Mouse (Mus musculus): ENCODE data around the gene Manbal.

The Manbal gene

DNA sequence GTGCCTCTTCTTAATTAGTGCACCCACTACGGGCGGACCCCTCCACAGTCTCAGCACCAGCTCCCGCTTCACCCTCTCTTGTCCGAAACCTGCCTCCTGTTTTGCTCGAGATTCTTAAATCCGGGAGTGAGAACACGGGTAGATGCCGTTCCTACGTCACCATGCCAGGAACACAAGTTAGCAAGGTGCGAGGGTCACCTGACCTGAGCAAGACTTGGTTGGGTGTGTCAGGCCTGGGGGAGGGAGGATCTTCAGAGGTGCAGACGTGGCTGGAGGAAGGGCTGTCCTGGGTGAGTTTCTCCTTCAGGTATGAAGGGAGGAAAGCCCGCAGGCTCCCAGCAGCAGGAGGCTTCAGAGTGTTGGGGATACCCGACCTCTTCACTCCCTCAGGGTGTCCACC, 50.8 kb downstream of the Manbal start, which contains the start of gene Src:
Src (plus strand) TSS at position 239 of the 400 bp plus-strand sequence.
- DNase-seq: no peak

DNA sequence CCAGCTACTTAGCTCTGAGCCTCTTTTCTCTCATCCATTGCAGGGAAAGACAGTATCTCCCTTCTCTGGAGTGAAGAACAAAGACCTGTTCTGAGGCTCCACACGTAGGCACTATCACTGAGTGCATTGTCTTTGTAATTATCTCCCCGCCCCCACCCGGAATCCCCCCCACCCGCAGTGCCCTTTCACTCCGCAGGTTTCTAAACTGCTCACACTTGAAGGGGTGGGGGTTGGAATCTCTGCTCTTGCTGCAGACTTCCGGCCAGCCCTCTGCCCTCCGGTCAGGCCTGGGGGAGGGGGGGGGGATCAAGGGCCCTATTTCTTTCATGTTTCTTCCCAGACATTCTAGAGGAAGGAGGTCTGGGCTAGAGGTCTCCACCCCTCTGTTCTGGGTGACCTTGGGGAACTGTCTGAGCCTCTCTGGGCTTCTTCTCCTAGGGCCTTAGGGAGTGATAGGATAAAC, 51.2 kb downstream of the Manbal start:
- no peak for DNase-seq

DNA sequence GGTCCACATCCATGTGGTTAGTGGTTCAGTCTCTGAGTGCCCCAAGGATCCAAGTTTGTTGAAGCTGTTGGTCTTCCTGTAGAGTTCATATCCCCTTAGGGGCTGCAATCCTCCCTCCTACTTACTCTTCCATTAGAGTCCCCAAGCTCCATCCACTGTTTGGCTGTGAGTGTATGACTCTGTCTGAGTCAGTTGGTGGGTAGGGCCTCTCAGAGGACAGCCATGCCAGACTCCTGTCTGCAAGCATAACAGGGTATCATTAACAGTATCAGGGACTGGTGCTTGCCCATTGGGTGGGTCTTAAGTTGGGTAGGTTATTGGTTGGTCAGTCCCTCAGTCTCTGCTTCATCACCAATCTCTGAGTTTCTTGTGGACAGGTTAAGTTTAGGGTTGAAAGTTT, 52.1 kb downstream of the Manbal start:
- no peak for DNase-seq

DNA sequence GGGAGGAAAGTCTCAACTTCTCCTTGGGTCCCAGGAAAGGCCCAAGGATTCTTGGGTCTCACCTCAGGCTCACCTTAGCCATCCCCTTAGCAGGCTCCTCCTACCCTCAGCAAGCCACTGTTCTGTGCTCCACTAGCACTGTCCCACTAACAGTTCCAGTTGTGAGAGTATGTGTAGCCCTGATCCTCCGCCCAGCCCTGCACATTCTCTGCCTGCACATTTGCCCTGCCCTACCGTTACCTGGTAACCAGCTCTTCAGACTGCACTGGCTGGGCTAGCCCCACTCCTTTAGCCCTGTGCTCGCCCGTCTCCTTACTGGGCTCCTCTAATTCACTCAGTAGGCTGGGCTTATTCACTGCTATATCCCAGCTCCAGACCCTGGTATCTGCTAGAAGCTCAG, 53.0 kb downstream of the Manbal start:
- no peak for DNase-seq

DNA sequence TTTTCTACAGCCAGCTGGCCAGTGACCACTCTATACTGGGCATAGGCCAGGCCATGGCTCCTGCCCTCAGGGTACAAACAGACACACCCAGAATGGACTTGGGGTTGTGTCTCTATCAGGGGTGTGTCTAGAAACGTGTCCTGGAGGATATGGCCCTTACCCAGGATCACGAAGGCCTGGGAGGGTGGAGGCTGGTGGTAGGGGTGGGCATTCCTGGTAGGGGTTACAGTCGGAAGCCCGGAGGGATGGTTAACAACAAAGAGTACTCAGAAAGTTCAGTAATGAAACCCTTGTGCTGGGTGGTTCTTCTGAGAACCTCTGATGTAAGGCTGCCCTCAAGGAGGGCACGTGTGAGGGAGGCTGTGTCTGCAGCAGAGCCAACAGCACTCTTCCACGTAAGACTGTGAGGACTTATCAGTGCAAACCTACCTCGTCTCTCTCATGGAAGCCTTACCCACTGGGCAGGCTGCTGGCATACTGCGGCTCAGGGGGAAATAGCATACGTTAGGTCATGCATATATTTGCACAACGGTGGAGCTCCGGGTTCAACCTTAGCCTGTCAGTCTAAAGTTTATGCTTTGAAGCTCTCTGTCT, 54.8 kb downstream of the Manbal start:
- no peak for DNase-seq

DNA sequence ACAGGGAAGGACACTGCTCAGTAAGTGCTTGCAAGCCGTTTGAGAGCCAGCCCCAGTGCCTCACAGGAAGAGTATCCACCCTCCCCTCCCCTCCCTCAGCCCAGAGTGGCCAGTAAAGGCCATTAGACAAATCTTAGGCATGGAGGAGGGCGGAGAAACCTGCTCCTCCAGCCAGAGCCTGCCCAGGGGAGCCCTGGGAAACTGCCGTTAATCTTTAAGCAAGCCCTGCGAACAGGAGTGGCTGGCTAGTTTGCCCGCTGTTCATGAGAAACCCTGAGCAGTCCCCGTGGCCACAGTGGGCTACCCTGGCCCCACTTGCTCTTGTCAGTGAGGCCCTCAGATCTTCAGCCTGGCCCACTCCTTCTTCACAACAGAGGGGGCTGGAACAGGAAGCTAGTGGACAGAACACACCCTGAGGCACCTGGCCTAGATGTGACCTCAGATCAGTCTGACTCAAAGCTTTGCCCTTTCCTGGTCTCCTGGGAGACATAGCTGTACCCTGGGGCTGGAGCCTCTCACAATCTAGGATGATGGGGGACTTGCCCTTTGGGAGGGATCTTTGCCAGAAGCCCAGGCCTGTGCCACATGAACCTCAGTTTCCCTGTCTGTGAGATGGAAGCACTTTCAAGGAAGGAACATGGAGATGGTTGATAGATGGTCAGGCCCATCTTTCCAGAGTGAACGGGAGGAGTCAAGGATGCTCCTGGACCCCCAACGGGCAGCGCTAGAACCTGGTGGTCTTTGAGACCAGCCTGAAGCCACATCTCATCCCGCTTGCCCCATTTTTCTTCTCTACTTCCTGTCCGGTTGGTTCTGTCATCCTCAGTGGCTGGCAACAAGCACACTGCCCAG, 55.7 kb downstream of the Manbal start:
- DNase-seq: no peak

DNA sequence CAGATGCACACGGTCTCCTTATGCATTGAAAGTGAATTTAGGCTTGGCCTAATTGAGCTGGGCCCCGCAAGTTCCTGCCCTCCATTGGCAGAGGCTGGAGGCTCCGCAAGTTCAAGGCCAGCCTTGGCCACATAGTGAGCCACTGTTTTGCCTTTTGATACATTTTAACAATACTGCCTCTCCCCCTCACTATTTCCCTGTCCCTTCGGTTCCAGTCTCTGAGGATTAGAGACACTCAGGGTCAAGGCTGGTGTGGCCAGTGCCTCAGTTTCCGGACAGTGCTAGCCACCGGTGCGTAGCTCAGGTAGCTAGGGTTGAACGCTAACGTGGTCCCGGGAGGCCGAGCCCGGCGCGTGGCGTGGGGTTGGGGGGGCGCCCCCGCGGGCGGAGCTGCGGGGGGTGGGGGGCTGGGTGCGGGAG, 56.3 kb downstream of the Manbal start:
- no peak for DNase-seq

GRCm38 (mm10) chr2:157424126-157424903, 56.9 kb downstream of the Manbal start:
- peak; percentile 70 for DNase-seq

GRCm38 (mm10) chr2:157424904-157425642, 57.7 kb downstream of the Manbal start:
- no peak for DNase-seq

DNA sequence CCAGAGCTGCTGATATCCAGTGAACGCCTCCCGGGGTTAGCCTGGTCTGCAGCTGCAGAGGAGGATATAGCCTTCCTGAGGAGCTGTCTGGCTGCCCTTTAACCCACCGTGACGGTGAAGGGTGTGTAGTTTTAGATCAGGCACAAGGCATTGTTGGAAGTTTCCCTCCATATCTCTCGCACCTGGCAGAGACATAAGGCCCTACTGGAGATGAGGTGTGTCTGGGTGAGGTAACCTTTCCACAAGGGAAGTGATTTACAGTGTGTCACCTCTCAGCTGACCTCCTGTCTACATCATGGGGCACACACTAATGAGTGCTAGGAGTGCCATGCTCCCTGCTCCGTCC, 58.2 kb downstream of the Manbal start:
- no peak for DNase-seq

GRCm38 (mm10) chr2:157426171-157426570, 58.8 kb downstream of the Manbal start:
- DNase-seq: no peak

DNA sequence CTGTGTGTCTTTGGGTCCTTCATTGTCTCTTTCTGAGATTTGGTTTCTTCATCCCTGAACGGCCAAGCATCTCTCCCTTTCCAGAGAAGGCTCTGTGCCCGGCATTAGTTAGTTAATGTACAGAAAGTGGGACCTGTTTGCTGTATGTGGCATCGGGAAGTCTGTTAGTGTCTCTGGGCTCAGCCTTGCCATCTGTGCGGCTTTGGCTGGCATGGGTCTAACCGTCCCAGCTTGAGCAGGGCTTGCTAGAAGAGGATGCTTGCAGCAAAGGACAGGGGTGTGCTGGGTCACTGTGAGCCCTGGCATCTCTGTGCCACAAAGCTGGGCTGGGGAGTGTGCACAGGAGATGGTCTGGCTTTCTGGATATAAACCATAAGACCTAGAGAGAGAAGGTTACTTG, 59.8 kb downstream of the Manbal start:
- no peak for DNase-seq

DNA sequence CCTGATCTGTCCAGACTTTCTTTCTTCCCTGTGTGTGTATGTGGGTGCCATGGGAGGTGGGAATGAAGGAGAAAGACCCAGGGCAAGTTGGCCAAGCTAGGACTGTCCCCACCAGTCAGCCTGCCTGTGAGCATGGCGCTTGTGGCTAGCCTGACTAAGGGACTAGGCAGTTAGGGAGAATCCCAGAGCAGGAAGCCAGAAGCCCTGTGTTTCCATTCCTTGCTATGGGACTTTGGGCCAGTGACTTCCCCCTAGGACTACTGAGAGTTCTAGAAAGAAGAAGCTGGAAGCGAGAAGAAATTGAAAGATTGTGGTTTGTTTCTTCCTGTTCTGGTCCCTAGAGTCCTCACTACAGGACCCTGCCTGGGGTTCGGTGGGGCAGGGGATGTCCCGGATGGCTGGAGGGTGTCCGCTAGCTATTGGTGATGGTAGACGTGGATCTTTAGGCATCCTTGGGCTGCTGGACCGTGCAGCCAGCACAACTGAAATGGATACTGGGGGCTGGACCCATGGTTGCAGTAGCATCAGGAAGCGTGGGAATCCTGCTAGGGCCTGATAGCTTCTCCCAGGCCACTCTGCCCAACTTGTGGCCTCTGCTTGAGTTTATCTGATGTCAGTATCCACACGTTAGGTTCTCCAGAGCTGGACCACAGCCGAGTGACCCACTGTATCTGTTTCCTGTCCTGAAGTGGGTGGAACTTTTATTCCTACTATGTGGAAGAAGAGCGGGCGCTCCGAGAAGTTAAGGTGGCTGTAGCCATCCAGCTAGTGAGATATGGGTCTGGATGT, 61.2 kb downstream of the Manbal start:
- no peak for DNase-seq

DNA sequence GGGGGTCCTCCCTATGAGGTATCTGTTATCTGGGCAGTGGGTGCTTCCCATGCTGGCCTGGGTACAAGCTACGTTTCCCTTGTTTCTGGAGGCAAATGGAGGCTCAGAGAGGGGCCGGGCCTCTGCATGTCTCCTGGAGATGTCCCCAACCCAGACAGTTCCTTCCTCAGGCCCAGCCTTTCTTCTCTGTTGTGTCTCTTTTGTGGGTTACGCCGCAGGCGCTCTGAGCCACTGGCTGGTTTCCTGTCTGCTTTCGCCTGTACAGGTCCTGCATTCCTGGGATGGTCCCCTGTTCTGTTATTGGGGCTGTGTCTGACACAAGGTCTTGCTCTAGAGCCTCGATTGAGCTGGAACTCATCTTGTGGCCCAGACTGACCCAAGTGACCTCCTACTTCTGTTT, 62.3 kb downstream of the Manbal start:
- DNase-seq: no peak

DNA sequence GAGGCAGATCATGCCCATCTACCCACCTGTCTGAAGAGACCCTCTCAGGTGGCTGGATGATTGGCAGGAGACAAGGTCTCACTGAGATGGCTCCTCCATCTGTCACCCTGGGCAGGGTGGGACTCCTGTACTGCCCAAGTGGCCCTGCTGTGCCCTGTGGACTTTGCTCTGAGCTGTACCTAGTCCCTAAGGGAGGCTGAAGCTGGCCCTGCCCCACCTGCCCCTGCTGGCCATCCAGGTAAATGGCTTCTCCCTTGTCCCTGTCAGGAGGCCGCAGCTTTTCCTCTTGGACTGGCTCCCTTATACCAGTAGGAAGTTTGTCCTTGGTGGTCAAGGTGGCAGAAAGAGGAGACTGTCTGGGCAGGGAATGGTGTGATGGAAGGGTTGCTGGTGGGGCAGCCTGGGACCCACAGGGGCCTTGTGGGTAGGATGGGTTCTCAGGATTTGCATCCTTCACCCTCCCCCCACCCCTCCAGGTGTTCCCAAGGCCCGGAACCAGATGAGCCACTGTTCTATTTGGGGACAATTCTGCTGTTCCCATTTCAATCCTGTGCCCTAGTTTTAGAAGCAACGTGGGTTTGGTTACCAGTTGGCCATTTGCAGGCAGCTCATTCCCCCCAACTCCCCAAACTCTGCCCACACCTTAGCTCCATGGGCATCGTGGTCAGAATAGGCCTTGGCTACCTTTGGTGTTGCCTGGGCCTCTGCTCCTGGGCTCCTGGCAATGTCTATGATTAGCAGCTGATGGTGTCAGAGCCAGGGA, 63.5 kb downstream of the Manbal start:
- DNase-seq: no peak

DNA sequence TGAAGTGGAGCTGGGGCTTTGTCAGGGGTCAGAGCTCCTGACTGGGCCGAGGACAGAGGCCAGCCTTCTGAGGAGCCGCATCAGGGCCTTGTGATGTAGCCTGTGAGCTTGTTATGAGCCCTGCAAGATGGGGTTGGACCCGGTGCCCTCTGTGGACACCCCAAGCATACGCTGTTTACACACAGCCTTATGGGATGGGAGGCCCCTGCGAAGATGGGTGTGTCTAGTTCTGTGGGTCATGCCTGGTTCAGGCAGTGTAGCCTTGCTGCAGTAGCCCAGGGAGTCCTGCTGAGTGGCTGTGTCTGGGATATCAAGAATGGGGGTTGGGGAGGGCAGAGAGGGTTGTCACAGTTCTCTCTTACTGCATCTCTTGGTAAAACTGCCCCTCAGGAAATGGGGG, 64.5 kb downstream of the Manbal start:
- DNase-seq: no peak

- peak; percentile 73 for DNase-seq
Observed at GRCm38 (mm10) chr2:157432476-157432875, 65.1 kb downstream of the Manbal start.

DNA sequence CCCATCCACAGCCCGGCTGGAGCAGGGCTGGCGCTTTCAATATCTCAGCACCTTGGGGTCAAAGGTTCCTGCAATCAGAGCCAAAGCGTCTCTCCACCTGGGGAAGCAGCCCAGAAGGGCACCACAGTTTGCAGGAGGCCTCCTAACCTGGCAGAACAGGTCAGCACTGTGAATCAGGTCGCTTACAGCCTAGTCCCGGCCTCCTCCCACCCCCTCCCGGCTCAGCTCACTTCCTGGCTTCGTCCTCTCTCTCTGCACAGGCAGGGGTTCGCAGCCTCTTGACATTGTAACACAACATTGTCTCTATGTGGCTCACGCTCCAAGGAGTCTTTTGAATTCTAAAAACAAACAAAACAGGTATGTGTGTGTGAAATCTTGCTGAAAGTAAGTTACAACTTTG, 66.6 kb downstream of the Manbal start:
- DNase-seq: no peak

GRCm38 (mm10) chr2:157434497-157434896, 67.1 kb downstream of the Manbal start:
- DNase-seq: peak; percentile 65

GRCm38 (mm10) chr2:157436496-157436895, 69.1 kb downstream of the Manbal start:
- no peak for DNase-seq

DNA sequence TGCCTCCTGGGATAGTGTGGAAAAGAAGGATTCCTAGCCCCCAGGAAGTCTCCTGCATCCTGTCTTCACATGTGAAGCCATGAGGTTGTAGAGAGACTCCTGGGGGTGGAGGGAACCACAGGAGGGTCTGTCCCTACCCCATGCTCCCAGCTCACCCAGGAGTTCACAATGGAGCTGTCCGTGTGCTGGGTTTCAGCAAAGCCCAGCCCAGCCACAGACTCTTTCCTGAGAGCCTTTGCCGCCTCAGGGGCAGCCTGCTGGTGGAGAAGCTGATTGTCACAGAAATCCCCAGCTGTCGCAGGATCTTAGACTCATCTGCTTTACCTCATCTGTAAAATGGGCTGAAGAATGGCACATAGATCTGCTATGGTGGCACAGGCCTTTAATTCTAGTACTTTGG, 69.7 kb downstream of the Manbal start:
- DNase-seq: no peak
